Mouse (Mus musculus) embryonic facial prominence, embryonic 10.5 days (tissue): ENCODE results near the gene Wdr54. TPM values are rescaled to one million over a fixed set of nuclear protein-coding genes. Genes with fewer than 3 reads are reported as not detected.
A peak's percentile ranks its signal among the peaks of the same experiment; 100 is the strongest.

Source experiments
- DNase-seq: peaks from one replicate; pipeline ENCODE4 v3.0.0-alpha.2; 2017; ENCODE audit warnings: low spot score
- H3K27ac ChIP-seq: fragments of 300-500 bp; sonication (generic); replicated peaks from 2 replicates; pipeline ENCODE4 v1.5.1; 2016; ENCODE audit warnings: mild to moderate bottlenecking
- H3K27me3 ChIP-seq: fragments of 300-500 bp; sonication (generic); replicated peaks from 2 replicates; pipeline ENCODE4 v1.6.1; 2016; ENCODE audit warnings: low read depth, mild to moderate bottlenecking; ENCODE audit not compliant: poor library complexity, severe bottlenecking
- H3K36me3 ChIP-seq: fragments of 300-500 bp; sonication (generic); replicated peaks from 2 replicates; pipeline ENCODE4 v1.6.1; 2016; ENCODE audit warnings: mild to moderate bottlenecking, moderate library complexity
- H3K4me1 ChIP-seq: fragments of 300-500 bp; sonication (generic); 2 replicates; pipeline ENCODE4 v1.6.1; 2016
- H3K4me3 ChIP-seq: fragments of 300-500 bp; sonication (generic); 2 replicates; pipeline ENCODE4 v1.5.1; 2016; ENCODE audit warnings: mild to moderate bottlenecking, moderate library complexity
- H3K9me3 ChIP-seq: fragments of 300-500 bp; sonication (generic); 2 replicates; pipeline ENCODE4 v1.6.1; 2016; ENCODE audit warnings: mild to moderate bottlenecking
- WGBS: fragments of 180-500 bp; shearing (Covaris S2); methylation state at CpG from one replicate; pipeline ENCODE4 v1.1.7; 2016; 5-methylcytosine and 5-hydroxymethylcytosine counted together
- polyA plus RNA-seq: library from polyadenylated mRNA; unstranded; fragments of >200 nt; fragmentation: Nextera tagmentation; extraction: Ambion mirVana; gene quantifications from 2 replicates; pipeline ENCODE4 v1.2.1, GENCODE M21; 2016

The Wdr54 gene
- polyA plus RNA-seq: 10.2 and 11.2 TPM in 2 replicates

DNA sequence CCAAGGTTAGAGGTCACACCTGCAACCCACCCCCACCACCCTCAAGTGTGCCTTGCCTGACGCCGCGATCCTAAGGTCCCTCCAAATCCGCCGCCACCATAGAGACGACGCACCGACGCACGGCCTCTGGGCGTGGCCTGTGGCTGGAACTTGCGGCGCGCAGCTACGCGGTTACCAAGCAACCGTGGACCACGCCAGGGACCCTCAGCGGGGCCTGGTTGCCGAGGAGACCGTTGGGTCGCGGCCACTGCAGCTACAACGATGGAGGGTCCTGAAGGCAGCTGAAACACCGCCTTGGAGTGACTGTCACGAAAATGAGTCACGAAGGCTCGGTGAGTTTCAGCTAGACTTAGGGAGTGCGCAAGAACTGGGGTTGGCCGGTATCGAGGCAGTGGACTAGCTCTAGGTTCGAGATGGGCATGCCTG, at the start of gene Wdr54, which contains the start of gene 1700003E16Rik:
TSS of gene Wdr54 (minus strand) at position 139 of the 426 bp plus-strand sequence.
TSS of gene 1700003E16Rik (plus strand) at position 146 of the 426 bp plus-strand sequence.
- Histone ChIP-seq H3K27ac (peak within 1 kb of the TSS; percentile 80), H3K4me1 (peaks cover 35% of the 10 kb centered on the region), H3K27me3 (peaks cover 32% of the 10 kb centered on the region), H3K9me3 (no peaks in the 10 kb centered on the region), H3K4me3 (peak within 1 kb of the TSS; percentile 73), H3K36me3 (peaks cover 24% of the 10 kb centered on the region)
- 2% methylated on average over 32 of the region's 32 CpGs for WGBS
- peak; percentile 92 for DNase-seq

DNA sequence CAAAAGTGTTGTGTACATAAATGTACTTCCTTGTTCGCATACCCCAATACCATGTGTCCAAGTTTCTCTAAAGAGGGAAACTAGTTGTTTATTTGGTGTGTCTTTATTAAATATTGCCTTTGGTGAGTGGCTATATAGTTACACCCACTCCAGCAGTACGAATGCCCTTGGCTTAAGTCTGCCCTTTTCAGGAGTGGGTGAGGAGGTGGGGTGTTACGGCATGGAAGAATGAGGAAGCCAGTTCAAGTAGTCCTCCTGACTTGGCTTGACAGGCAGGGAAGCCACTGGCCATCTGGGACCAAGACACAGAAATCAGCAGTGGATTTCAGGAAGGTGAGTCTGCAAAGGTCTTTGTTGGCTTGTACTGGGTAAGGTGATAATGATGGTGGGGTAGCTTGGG, 49.7 kb upstream of the Wdr54 start:
- Histone ChIP-seq H3K4me3 (no peak overlapping the region), H3K36me3 (peaks cover 11% of the 10 kb centered on the region), H3K27me3 (no peaks in the 10 kb centered on the region), H3K9me3 (no peaks in the 10 kb centered on the region), H3K4me1 (no peaks in the 10 kb centered on the region), H3K27ac (no peak overlapping the region)
- WGBS: 94% methylated on average over 3 of the region's 3 CpGs
- no peak for DNase-seq

DNA sequence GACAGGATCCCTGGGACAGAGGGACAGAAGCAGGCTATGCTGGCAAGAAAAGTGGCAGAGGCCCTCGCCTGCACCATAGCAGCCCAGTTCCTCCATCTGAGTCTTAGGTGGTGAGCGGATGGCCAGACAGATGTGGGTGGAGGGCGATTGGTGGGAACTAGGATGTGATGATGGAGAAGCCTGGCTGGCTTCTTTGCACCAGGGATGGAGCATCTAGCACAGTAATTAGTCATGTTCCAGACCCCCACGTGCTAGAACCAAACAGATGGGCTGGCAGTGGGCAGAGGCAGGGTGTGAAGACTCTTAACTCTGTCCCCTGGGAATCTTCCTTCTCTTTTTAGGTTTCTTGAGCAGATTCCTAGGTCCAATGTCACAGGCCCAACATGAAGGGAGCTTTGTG, 47.1 kb upstream of the Wdr54 start:
- Histone ChIP-seq H3K4me3 (no peak overlapping the region), H3K27ac (no peak overlapping the region), H3K27me3 (no peaks in the 10 kb centered on the region), H3K4me1 (no peaks in the 10 kb centered on the region), H3K9me3 (no peaks in the 10 kb centered on the region), H3K36me3 (peaks cover 35% of the 10 kb centered on the region)
- WGBS: 83% methylated on average over 4 of the region's 4 CpGs
- DNase-seq: no peak

DNA sequence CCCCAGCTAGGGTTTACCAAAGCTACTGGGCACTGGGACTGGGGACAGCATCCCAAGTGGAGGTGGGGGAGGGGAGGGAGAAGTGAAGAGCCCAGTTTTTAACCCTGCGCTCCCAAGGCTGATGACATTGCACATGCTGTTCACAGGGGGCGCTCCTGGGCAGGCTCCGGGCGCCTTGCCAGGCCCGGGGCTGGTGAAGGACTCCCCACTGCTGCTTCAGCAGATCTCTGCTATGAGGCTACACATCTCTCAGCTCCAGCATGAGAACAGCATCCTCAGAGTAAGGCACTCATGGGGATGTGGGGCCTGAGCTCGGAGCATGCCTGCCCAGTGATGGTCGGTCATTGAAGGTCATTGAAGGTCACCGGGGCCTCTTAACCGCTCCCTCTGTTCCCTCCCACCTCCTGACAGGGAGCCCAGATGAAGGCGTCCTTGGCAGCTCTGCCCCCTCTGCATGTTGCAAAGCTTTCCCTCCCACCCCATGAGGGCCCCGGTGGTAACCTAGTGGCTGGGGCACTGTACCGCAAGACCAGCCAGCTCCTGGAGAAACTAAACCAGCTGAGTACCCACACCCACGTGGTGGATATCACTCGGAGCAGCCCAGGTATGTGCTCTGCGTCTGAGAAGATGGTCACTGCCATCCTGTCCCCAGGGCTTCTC, 41.3 kb upstream of the Wdr54 start:
- no peaks in the 10 kb centered on the region for H3K9me3 ChIP-seq
- WGBS: 50% methylated on average over 15 of the region's 15 CpGs
- H3K4me3 ChIP-seq: no peak overlapping the region
- no peaks in the 10 kb centered on the region for H3K27me3 ChIP-seq
- peak; percentile 33 for DNase-seq
- peaks cover 94% of the 10 kb centered on the region for H3K36me3 ChIP-seq
- H3K27ac ChIP-seq: no peak overlapping the region
- peaks cover 8% of the 10 kb centered on the region; the same call in 1 of the 2 replicates for H3K4me1 ChIP-seq

DNA sequence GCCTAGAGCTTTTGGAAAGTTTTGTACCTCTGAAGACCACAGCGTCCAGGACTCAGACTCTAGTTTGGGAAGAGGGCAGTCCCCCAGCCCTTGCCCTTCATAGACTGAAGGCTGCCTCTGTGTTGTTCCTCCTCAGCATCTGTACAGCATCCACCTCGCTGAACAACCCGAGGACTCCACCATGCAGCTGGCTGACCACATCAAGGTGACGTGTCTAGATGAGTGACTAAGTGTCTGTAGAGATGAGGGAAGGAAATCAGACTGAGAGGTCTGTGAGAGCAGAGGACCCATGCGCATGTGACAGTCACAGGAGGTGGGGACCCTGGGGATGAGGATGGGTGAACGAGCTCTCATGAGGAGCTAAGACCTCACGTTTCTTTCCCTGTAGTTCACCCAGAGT, 37.4 kb upstream of the Wdr54 start:
- peaks cover 99% of the 10 kb centered on the region for H3K36me3 ChIP-seq
- H3K9me3 ChIP-seq: no peaks in the 10 kb centered on the region
- no peak for DNase-seq
- H3K4me3 ChIP-seq: no peak overlapping the region
- peaks cover 8% of the 10 kb centered on the region; the same call in 1 of the 2 replicates for H3K4me1 ChIP-seq
- no peaks in the 10 kb centered on the region for H3K27me3 ChIP-seq
- WGBS: 93% methylated on average over 7 of the region's 7 CpGs
- no peak overlapping the region for H3K27ac ChIP-seq

DNA sequence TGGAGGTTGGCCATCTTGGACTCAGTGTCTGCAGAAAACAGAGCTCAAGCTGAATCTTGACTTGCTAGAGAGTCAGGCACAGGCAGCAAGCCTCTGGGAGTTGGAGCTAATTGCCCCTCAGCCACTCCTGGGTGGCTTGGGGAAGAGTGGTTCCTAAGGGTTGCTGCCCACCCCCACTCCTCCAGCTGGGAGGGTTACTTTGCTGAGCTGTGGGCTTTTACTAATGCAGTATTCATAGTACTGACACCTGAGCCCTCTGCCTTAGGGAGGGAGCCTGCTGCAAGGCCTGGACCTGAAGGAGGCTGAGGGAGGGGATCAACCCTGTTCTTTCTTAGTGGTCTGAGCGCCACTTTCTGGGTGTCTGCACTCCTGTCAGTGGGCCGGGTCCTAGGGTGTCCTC, 30.7 kb upstream of the Wdr54 start:
- Histone ChIP-seq H3K9me3 (no peaks in the 10 kb centered on the region), H3K4me3 (peak overlapping the region; percentile 57), H3K36me3 (peaks cover 71% of the 10 kb centered on the region), H3K27ac (peak overlapping the region; percentile 83), H3K4me1 (peaks cover 40% of the 10 kb centered on the region), H3K27me3 (no peaks in the 10 kb centered on the region)
- peak; percentile 26 for DNase-seq
- 61% methylated on average over 2 of the region's 2 CpGs for WGBS

DNA sequence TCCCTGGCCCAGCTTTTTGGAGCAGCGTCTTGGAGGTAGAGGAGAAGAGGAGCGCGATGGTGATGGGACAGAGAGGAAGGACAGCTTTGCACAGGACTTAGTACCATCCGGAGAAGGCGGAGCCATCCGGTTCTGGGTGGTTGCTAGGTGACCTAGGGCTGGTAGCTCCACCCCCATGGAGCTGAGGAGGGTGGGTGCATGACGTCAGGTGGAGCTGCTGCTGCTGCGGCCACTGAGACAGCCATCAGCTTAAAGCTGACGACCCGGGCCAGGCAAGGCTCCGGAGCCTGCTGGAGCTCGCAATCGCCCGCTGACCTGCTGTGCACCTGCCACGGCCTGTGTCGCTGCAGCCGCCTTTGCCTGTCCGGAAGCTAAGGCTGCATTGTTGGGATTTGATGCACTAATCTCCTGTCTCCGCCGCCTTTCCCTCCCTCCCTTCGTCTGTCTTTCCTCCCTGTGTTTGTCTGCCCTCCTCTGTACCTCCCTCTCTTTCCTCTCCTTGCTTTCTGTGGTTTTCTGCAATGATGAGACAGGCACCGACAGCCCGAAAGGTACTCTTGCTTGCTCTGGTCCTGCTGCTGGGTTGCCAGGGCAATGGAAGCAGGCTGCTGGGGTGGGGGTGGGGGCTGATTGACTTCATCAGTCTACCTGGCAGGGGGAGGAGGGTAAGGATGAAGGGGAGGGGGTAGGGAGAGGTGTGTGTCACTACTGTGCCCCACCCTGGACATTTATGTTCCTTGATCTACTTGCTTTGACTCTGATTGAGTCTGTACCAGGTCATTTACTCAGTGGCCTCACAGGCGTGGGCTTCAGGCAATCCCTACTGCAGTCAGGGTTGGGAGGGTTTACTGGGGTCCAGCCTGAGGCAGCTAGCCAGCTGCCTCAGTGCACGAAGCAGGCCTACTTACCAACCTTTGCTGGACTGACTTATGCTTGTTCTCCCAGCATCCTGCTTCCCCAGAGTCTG, 30.0 kb upstream of the Wdr54 start:
- Histone ChIP-seq H3K4me1 (peaks cover 40% of the 10 kb centered on the region), H3K9me3 (no peaks in the 10 kb centered on the region), H3K27ac (peak overlapping the region; percentile 83), H3K27me3 (no peaks in the 10 kb centered on the region), H3K36me3 (peaks cover 63% of the 10 kb centered on the region), H3K4me3 (peak overlapping the region; percentile 57)
- peak; percentile 85 for DNase-seq
- WGBS: 7% methylated on average over 25 of the region's 25 CpGs

DNA sequence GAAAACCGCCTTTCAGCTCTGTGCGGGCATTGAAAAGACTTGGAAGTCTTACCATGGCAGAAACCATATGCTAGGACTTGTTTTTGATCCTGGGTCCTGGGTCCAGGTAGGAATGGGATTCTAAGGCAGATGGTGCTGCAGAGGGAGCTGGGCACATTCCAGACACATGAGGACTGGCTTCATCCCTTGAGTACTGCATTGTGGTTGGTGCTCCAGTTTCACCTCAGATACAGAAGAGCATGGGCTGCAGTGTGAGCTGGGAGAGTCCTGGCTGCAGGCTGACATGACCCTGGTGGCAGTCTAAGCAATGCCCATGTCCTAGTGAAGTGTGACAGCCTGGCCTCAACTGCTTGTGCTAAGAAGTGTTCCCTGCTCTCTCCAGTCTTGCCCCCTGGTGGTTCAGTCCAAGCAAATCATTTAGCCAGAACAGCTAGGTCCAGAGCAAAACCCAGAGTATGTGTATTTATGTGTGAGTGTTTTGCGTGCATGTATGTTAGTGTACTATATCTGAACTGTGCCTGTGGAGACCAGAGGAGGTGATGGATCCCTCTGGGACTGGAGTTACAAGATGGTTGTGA, 28.8 kb upstream of the Wdr54 start:
- H3K36me3 ChIP-seq: peaks cover 51% of the 10 kb centered on the region
- WGBS: 90% methylated on average over 3 of the region's 3 CpGs
- no peak overlapping the region for H3K27ac ChIP-seq

DNA sequence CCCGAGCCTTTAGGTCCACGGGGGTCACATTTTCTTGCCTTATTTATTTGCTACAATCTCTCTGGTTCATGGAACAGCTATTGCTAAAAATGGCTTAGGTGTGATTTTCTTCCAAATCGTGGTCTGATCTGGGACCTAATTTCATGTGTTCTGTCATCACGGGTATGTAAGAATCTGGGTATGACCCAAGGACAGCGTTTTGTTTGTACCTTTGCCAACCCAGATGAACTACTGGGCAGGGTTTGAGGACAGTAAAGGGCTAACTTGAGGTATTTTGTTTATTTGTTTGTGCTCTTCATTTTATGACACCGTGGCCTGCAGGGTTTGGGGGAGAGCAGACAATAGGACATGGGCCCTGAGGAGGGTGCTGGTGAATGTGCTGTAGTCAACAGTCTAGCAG, 24.4 kb upstream of the Wdr54 start:
- WGBS: 88% methylated on average over 6 of the region's 6 CpGs

More for the DNA sequence above, 28.8 kb upstream of the Wdr54 start:
- peak; percentile 27 for DNase-seq
- Histone ChIP-seq H3K4me1 (peaks cover 45% of the 10 kb centered on the region), H3K9me3 (no peaks in the 10 kb centered on the region), H3K27me3 (no peaks in the 10 kb centered on the region), H3K4me3 (no peak overlapping the region)

DNA sequence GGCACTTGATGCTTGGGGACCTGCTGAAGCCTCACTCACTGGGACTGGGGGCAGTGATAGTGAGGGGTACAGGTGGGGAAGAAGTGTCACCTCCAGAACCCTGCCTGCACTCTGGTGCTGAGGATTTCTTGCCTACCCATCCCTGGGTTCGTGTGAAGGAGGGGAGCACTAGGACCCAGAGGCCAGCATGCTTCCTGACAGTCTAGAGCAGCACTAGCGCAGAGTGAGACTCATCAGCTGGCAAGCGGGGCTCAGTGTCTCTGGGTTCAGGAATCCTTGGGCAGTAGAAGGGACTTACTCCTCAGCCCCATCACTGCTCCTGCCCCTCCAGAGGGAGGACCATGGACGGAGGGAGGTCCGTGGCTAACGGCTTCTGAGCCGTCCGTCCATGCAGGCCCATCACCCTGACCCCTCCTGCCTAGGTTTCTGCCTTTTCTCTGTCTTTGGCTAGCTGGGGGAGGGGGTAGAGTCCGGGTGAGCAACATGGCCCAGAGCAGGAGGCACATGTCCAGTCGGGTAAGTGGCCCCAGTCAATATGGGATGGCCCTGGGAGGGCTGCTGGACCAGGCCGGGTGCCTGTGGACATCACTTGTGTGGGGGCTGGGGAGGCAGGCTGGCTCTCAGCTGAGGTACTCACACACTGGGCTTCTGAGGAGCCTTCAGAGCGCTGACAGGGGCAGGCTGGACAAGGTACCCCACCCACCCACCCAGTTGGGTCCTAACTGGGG, 23.4 kb upstream of the Wdr54 start:
- H3K27ac ChIP-seq: peak overlapping the region; percentile 16

More for the DNA sequence above, 24.4 kb upstream of the Wdr54 start:
- Histone ChIP-seq H3K27me3 (no peaks in the 10 kb centered on the region), H3K9me3 (no peaks in the 10 kb centered on the region), H3K4me3 (no peak overlapping the region), H3K27ac (no peak overlapping the region), H3K36me3 (peaks cover 44% of the 10 kb centered on the region), H3K4me1 (peaks cover 29% of the 10 kb centered on the region)
- no peak for DNase-seq

DNA sequence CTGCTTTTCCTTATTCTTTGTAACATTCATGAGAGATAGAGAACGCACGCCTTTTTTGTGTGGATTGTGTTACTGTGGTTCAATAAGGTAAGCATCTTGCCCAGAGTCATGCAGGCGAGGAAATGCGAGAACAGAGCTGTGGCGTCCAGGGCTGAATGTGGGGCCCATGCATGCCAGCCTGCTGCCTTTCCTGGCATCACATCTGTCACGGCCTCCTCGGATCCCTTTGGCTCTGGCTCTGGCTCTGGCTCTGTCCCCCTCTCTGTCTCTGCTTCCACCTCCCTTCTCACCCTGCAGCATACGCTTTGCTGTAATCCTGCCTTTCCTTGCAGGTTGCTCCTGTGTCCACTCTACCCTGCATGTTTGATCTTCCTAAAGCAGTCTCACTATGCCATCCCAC, 19.8 kb upstream of the Wdr54 start:
- DNase-seq: no peak
- 88% methylated on average over 8 of the region's 8 CpGs for WGBS
- Histone ChIP-seq H3K4me1 (peaks cover 20% of the 10 kb centered on the region), H3K36me3 (peaks cover 11% of the 10 kb centered on the region), H3K27ac (no peak overlapping the region), H3K27me3 (no peaks in the 10 kb centered on the region), H3K9me3 (no peaks in the 10 kb centered on the region), H3K4me3 (no peak overlapping the region)

More for the DNA sequence above, 23.4 kb upstream of the Wdr54 start:
- Histone ChIP-seq H3K4me1 (peaks cover 19% of the 10 kb centered on the region), H3K36me3 (peaks cover 37% of the 10 kb centered on the region), H3K4me3 (peak overlapping the region; percentile 54), H3K27me3 (no peaks in the 10 kb centered on the region), H3K9me3 (no peaks in the 10 kb centered on the region)
- peak; percentile 53 for DNase-seq
- WGBS: 16% methylated on average over 12 of the region's 12 CpGs
